Mouse (Mus musculus): ENCODE results near the gene Rin3. TPM values are rescaled to one million over a fixed set of nuclear protein-coding genes. Genes with fewer than 3 reads are reported as not detected.

The Rin3 gene
- polyA plus RNA-seq, 1 experiment from 2014 or later: 3.7 TPM

- peak overlapping the region; percentile 70 for H3K9ac ChIP-seq (replicated peaks)
- no peaks in the 10 kb centered on the region for H3K36me3 ChIP-seq
- no peaks in the 10 kb centered on the region for H3K27me3 ChIP-seq
- peak overlapping the region; percentile 62 for H3K27ac ChIP-seq
- WGBS: 3% methylated on average over 20 of the region's 20 CpGs
- peak overlapping the region; percentile 68 for H3K4me3 ChIP-seq (replicated peaks)
- ATAC-seq: no peak; the same call in 1 of the 2 replicates
- H3K9me3 ChIP-seq: no peaks in the 10 kb centered on the region
- H3K4me1 ChIP-seq (replicated peaks): peaks cover 17% of the 10 kb centered on the region
- peak overlapping the region; percentile 59 for H3K4me2 ChIP-seq (replicated peaks)
Measured at GRCm38 (mm10) chr12:102438983-102439631, 156.3 kb downstream of the Rin3 start.

GRCm38 (mm10) chr12:102439632-102440023, 156.8 kb downstream of the Rin3 start, which contains the start of gene Lgmn:
Lgmn (minus strand) TSS chr12:102439813.
- under 1% methylated on average over 28 of the region's 28 CpGs for WGBS
- peak within 1 kb of the TSS; percentile 62 for H3K27ac ChIP-seq
- peak within 1 kb of the TSS; percentile 70 for H3K9ac ChIP-seq (replicated peaks)
- peak within 1 kb of the TSS; percentile 68 for H3K4me3 ChIP-seq (replicated peaks)
- H3K9me3 ChIP-seq: no peaks in the 10 kb centered on the region
- H3K4me1 ChIP-seq (replicated peaks): peaks cover 17% of the 10 kb centered on the region
- H3K36me3 ChIP-seq: no peaks in the 10 kb centered on the region
- ATAC-seq: peak; percentile 100
- H3K27me3 ChIP-seq: no peaks in the 10 kb centered on the region
- H3K4me2 ChIP-seq (replicated peaks): peak within 1 kb of the TSS; percentile 59

Other genes with a start within 250 kb of the Rin3 start
- 1.1 and 1.3 TPM in 2 replicates for gene Slc24a4, start 154.3 kb upstream of the Rin3 start, polyA plus RNA-seq (2015; fragmentation: Nextera tagmentation; extraction: Ambion mirVana)
- gene Lgmn, start 156.8 kb downstream of the Rin3 start, polyA plus RNA-seq (2015; fragmentation: Nextera tagmentation; extraction: Ambion mirVana): 55.9 and 64.7 TPM in 2 replicates
- gene Golga5, start 186.1 kb downstream of the Rin3 start, polyA plus RNA-seq (2015; fragmentation: Nextera tagmentation; extraction: Ambion mirVana): 31.7 and 32.3 TPM in 2 replicates

Measured in midbrain, embryonic 13.5 days (tissue).